Mouse (Mus musculus): ENCODE measurements around the gene Arl5b.

GRCm38 (mm10) chr2:15040326-15040725 is 8.9 kb upstream of the Arl5b start:
- TF ChIP-seq CTCF (IDR thresholded peaks at IDR 0.05; ENCODE audit: low read depth) (peak; percentile 57), EP300 (IDR thresholded peaks at IDR 0.05; ENCODE audit: low read depth) (no peak)

Measured in liver, embryonic 14.5 days (tissue).